Mouse (Mus musculus) heart, embryonic 14.5 days (tissue): ENCODE results near the gene Edem1. TPM values are rescaled to one million over a fixed set of nuclear protein-coding genes. Genes with fewer than 3 reads are reported as not detected.
"Not testable (repeated sequence)": the region's sequence is repeated elsewhere in the genome, so short reads cannot be mapped to it uniquely, and the experiment has no call there.

Experiments used
- ATAC-seq: fragments of 200-750 bp; cut with Nextera tagmentation; 2 replicates; pipeline ENCODE4 v1.8.0; 2017; ENCODE audit warnings: low read depth, moderate TSS enrichment; ENCODE audit not compliant: insufficient number of reproducible peaks, insufficient read depth, low FRiP score
- H3K27ac ChIP-seq, 2 experiments: fragments of 200-500 bp in 1 of 2; fragments of 300-500 bp in 1 of 2; sonication (generic) in 1 of 2; replicated peaks in 1 of 2; 2 replicates each; pipeline ENCODE4 v1.5.1; 2012 to 2014; ENCODE audit warnings: low read depth in 2 of 2, low read length in 2 of 2, control low read depth in 1 of 2, mild to moderate bottlenecking in 1 of 2, mixed read lengths in 1 of 2; ENCODE audit not compliant: control insufficient read depth in 1 of 2, insufficient read depth in 1 of 2
- H3K27me3 ChIP-seq: fragments of 300-500 bp; sonication (generic); 2 replicates; pipeline ENCODE4 v1.6.1; 2014; ENCODE audit warnings: mild to moderate bottlenecking, low read length, control low read depth; ENCODE audit not compliant: control insufficient read depth, insufficient read depth
- H3K36me3 ChIP-seq: fragments of 300-500 bp; sonication (generic); 2 replicates; pipeline ENCODE4 v1.6.1; 2014; ENCODE audit warnings: mild to moderate bottlenecking, control low read depth, low read length, mixed read lengths; ENCODE audit not compliant: control insufficient read depth, insufficient read depth
- H3K4me1 ChIP-seq, 2 experiments: fragments of 200-500 bp in 1 of 2; fragments of 300-500 bp in 1 of 2; sonication (generic) in 1 of 2; 2 replicates each; pipeline ENCODE4 v1.6.1; 2012 to 2014; ENCODE audit warnings: low read length in 2 of 2, control low read depth in 1 of 2, mixed read lengths in 1 of 2; ENCODE audit not compliant: control insufficient read depth in 2 of 2, insufficient read depth in 2 of 2
- H3K4me2 ChIP-seq: fragments of 300-500 bp; sonication (generic); 2 replicates; pipeline ENCODE4 v1.6.1; 2014; ENCODE audit warnings: mild to moderate bottlenecking, low read length
- H3K4me3 ChIP-seq, 2 experiments: fragments of 200-500 bp in 1 of 2; fragments of 300-500 bp in 1 of 2; sonication (generic) in 1 of 2; 2 replicates each; pipeline ENCODE4 v1.5.1; 2012 to 2014; ENCODE audit warnings: low read length in 2 of 2, mild to moderate bottlenecking in 2 of 2, control low read depth in 1 of 2, low read depth in 1 of 2, moderate library complexity in 1 of 2; ENCODE audit not compliant: control insufficient read depth in 1 of 2, insufficient read depth in 1 of 2
- H3K9ac ChIP-seq: fragments of 300-500 bp; sonication (generic); 2 replicates; pipeline ENCODE4 v1.6.1; 2014; ENCODE audit warnings: mild to moderate bottlenecking, low read length
- H3K9me3 ChIP-seq: fragments of 300-500 bp; sonication (generic); 2 replicates; pipeline ENCODE4 v1.6.1; 2016; ENCODE audit warnings: low read length, control low read depth; ENCODE audit not compliant: control insufficient read depth
- WGBS: fragments of 180-500 bp; shearing (Covaris S2); extraction: QIAGEN DNeasy Blood & Tissue Kit; methylation state at CpG from one replicate; pipeline ENCODE4 v1.1.7; 2014; 5-methylcytosine and 5-hydroxymethylcytosine counted together
- polyA plus RNA-seq: library from polyadenylated mRNA; unstranded; fragments of >200 nt; fragmentation: Nextera tagmentation; extraction: Ambion mirVana; gene quantifications from 2 replicates; pipeline ENCODE4 v1.2.1, GENCODE M21; 2014

The Edem1 gene
- polyA plus RNA-seq, 1 experiment from 2014 or later: 15.9 TPM

DNA sequence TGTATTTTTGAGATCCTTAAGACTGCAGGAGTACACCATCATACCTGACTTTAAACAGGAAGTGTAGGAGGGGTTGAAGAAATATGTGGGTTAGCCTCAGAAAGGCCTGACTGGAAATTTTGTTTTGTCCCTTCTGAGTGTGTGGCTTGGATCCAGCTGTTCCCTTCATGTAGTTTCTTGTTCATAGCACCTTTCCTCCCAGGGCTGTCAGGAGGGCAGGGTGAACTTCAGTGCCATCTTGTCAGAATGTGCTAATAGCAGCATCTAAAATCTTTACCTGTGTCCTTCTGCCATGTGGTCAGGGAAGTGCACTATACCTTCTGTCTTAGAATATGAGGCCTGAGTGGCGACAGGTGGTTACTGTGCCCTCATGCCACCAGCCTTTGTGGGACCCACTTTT, 32.8 kb downstream of the Edem1 start:
- Histone ChIP-seq H3K4me3 (no peak overlapping the region), H3K9ac (no peak overlapping the region), H3K4me1 (no peaks in the 10 kb centered on the region), H3K9me3 (0 out of 2 replicates have a peak, but pooled peaks cover 11% of the 10 kb centered on the region), H3K36me3 (peaks cover 23% of the 10 kb centered on the region), H3K27me3 (no peaks in the 10 kb centered on the region), H3K4me2 (no peak overlapping the region), H3K27ac (no peak overlapping the region)
- 90% methylated on average over 1 of the region's 1 CpGs for WGBS
- ATAC-seq: no peak

DNA sequence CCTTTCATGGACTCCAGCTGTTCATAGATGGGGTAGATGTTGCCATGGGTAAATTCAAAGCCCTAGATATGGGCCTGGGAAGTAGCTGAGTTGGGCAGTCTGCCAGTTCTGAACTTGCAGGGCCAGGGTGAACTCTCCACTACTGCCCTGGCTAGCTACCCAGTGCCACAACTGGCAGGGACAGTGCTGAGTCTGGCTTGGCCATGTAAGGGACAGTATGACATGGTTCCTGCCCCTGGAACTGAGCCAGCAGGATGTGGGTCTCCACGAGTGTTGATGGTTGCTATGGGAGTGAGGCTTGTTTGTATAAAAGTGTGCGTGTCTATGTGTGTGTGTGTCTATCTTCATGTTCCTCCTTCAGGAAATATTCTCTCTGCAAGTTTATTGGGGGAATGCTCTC, 34.1 kb downstream of the Edem1 start:
- Histone ChIP-seq H3K4me1 (no peaks in the 10 kb centered on the region), H3K9ac (no peak overlapping the region), H3K27me3 (no peaks in the 10 kb centered on the region), H3K4me2 (no peak overlapping the region), H3K9me3 (0 out of 2 replicates have a peak, but pooled peaks cover 11% of the 10 kb centered on the region), H3K4me3 (no peak overlapping the region), H3K27ac (no peak overlapping the region), H3K36me3 (peaks cover 12% of the 10 kb centered on the region)
- ATAC-seq: 0 out of 2 replicates have a peak, but pooled peaks have one; percentile 39
- 68% methylated on average over 2 of the region's 2 CpGs for WGBS

DNA sequence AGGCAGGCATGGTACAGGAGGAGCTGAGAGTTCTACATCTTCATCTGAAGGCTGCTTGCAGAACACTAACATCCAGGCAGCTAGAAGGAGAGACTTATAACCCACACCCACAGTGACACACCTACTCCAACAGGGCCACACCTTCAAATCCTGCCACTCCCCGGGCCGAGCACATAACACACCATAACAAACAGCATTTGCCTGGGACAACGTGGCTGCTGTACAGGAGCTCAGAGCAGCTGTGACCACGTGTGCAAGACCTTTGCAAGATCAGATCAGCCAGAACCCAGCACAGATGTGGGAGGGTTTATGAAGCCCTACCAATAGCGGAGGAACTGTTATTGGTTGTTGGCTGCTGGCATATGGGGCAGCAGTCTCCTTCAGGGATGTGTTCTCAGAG, 37.9 kb downstream of the Edem1 start:
- ATAC-seq: no peak
- Histone ChIP-seq H3K4me3 (no peak overlapping the region), H3K27ac (no peak overlapping the region), H3K9ac (no peak overlapping the region), H3K36me3 (no peaks in the 10 kb centered on the region), H3K9me3 (0 out of 2 replicates have a peak, but pooled peaks cover 11% of the 10 kb centered on the region), H3K4me2 (no peak overlapping the region), H3K27me3 (no peaks in the 10 kb centered on the region), H3K4me1 (no peaks in the 10 kb centered on the region)
- 73% methylated on average over 5 of the region's 5 CpGs for WGBS

DNA sequence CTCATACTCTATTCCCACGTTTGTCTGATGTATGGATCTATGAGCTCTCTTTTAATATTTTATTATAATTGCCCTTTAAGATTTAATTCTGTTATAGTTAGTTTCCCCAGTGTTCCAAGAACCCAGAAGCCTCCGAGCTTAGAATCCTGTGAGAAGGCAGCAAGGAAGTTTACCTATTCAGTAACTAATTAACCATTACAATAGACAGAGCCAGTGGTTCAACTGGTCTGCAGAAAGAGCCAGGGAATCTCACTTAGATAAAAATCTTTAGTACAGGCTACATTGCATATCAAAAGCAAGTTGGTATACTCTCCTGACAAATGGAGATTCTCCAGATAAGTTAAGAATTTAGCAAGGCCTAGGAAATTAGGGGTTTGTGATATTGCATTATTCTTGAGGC, 40.6 kb downstream of the Edem1 start:
- not testable (repeated sequence) for H3K27me3 ChIP-seq, H3K4me2 ChIP-seq, H3K9ac ChIP-seq, H3K4me1 ChIP-seq, ATAC-seq, H3K27ac ChIP-seq, H3K36me3 ChIP-seq, H3K4me3 ChIP-seq, H3K9me3 ChIP-seq
- 48% methylated on average over 2 of the region's 2 CpGs for WGBS

DNA sequence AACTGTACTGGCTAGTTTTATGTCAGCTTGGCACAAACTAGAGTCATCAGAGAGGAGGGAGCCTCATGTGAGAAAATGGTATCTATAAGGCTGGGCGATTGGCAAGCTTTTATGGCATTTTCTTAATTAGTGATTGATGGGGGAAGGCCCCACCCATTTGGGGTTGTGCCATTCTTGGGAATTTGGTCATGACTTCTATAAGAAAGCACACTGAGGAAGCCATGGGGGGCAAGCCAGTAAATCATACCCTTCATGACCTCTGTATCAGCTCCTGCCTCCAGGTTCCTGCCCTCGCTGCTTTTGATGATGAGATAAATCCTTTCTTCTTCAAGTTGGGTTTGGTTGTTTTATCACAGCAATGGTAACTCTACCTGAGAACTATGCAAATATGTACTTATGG, 42.0 kb downstream of the Edem1 start:
- H3K9ac ChIP-seq: no peak overlapping the region
- H3K4me2 ChIP-seq: no peak overlapping the region
- ATAC-seq: no peak
- H3K27me3 ChIP-seq: no peaks in the 10 kb centered on the region
- 82% methylated on average over 2 of the region's 2 CpGs for WGBS
- H3K9me3 ChIP-seq: no peaks in the 10 kb centered on the region
- H3K36me3 ChIP-seq: no peaks in the 10 kb centered on the region
- no peak overlapping the region for H3K27ac ChIP-seq
- H3K4me1 ChIP-seq: no peaks in the 10 kb centered on the region
- no peak overlapping the region for H3K4me3 ChIP-seq

DNA sequence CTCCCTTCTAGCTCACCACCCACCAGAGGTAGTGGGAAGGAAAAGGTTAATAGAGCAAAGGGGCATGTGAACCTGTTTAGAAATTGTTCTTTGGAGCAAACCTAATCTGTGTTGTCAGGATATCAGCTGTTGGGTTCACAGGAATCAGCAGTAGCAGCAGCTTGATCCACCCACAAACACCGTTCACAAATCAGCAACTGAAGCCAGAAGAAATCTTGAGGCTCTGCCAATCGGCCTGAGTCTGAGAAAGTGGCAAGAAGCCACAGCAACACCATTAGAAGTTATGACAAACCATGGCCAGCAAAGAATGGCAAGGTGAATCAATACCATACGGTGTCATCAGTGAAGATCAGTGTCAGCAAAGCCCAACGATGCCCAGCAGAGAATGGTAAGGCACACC, 42.8 kb downstream of the Edem1 start:
- Histone ChIP-seq H3K4me2 (no peak overlapping the region), H3K4me1 (no peaks in the 10 kb centered on the region), H3K4me3 (no peak overlapping the region), H3K36me3 (no peaks in the 10 kb centered on the region), H3K27me3 (no peaks in the 10 kb centered on the region), H3K9me3 (no peaks in the 10 kb centered on the region), H3K27ac (no peak overlapping the region), H3K9ac (no peak overlapping the region)
- no peak for ATAC-seq
- WGBS: 77% methylated on average over 4 of the region's 4 CpGs

DNA sequence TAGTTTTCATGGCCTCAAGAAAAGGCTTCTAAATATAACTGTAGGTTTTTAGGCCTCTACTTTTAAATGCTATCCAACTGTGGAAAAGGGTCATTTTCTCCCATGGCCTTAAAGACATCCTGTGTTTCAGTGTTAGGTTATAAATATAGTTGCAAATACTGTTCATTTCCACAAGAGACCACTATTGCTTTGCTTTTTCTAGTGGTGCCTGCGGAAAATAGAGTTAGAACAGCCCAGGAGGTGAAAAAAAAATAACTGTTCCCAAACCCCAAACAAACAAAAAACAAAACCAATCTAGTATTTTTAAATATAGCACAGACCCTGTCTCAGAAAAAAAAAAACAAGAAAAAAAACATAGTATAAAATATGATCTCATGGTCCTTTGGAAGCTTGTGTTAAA, 46.9 kb downstream of the Edem1 start:
- H3K27me3 ChIP-seq: no peaks in the 10 kb centered on the region
- 65% methylated on average over 1 of the region's 1 CpGs for WGBS
- H3K36me3 ChIP-seq: no peaks in the 10 kb centered on the region
- no peaks in the 10 kb centered on the region for H3K4me1 ChIP-seq
- peak overlapping the region in 1 of 2 experiments; percentile 53; a peak in 1 of 4 replicates for H3K27ac ChIP-seq
- no peak overlapping the region for H3K4me2 ChIP-seq
- H3K4me3 ChIP-seq: no peak overlapping the region
- H3K9ac ChIP-seq: no peak overlapping the region
- no peaks in the 10 kb centered on the region for H3K9me3 ChIP-seq
- ATAC-seq: no peak

DNA sequence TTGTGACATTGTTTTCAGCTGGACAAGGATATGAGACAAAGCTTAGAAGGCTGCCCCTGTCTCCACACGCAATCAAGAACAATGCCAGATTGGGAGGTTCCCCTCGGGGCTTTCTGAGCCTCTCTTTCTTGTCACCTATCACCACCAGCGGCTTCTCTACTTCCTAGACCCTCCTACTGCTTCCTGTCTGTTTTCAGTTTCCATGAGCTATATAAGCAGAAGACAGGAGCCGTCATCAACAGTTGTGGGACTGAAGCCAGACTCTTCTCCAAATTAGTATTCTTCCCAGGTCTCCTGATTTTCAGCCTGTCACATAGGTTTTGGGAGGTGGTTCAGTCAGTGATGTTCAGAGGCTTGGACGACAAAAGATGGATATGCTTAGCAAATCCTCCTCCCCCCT, 47.6 kb downstream of the Edem1 start:
- Histone ChIP-seq H3K4me1 (no peaks in the 10 kb centered on the region), H3K36me3 (no peaks in the 10 kb centered on the region), H3K27me3 (no peaks in the 10 kb centered on the region), H3K9ac (no peak overlapping the region), H3K4me3 (peak overlapping the region in 1 of 2 experiments; percentile 8; a peak in 2 of 4 replicates), H3K4me2 (peak overlapping the region; percentile 49), H3K9me3 (peaks cover under 1% of the 10 kb centered on the region; the same call in 1 of the 2 replicates), H3K27ac (peak overlapping the region; percentile 41 to 53; a peak in 2 of 4 replicates)
- no peak for ATAC-seq
- 15% methylated on average over 5 of the region's 5 CpGs for WGBS
